Mouse (Mus musculus) spleen, embryonic (tissue): ENCODE results near the gene Vtcn1.
"Not testable (repeated sequence)": the region's sequence is repeated elsewhere in the genome, so short reads cannot be mapped to it uniquely, and the experiment has no call there.

Experiments used
- CTCF ChIA-PET: fragments of 350-600 bp; sonication (Branson Sonifier 250); formaldehyde crosslinking; loops from one replicate; lab custom pipeline; 2022; lab: Charles Lee

Vtcn1 gene

DNA sequence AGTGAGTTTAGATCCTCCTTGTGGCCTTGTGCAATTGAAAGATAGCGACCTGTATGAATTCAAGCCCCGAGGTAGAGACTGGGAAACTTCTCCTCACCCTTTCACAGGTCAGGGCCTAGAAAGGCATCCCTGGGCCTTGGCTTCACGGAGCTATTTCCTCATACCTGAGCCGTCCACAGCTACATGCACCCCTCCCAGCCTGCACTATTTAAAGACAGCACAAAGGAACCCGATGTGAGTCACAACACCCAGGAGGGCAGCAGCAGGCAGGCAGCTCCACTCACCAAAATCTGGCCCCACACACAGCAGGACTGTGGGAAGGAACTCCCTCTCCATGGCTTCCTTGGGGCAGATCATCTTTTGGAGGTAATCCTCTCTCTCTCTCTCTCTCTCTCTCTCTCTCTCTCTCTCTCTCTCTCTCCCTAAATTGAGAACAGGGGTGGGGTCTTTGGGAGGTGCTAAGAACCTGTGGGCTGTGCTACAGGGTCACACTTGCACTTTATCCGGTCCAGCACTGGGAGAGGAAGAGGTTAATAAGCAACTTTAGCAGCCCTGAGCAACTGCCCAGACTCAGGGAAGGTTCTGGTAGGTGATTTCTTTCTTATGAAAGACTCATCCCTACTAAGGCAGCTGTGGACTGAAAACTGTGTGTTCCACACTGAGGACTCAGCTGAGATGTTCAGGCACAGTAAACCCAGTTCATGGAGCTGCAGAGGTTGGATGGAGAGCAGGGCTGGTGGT, at the start of gene Vtcn1:
Vtcn1 (plus strand) TSS at position 235 of the 741 bp plus-strand sequence.
- CTCF ChIA-PET, result no interaction called here

DNA sequence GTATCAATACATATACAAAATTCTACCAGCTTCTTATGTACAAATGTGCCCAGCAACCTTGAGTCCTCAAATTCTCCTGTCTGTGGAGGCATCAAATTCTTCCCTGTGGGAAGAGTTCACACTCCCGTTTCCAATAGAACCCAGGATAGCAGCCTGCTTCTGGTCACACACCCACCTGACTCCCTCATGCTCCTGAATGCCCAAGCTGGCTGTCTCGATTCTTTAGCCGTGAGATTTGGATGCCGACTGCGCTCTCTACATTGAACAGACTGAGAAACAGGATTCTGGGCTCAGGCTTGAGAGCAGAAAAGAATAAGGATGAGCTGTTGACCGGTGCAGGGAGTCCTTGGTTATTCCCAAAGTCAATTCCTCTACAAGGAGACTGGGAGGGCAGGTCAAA, 48.3 kb upstream of the Vtcn1 start:
- CTCF ChIA-PET, result no interaction called here

DNA sequence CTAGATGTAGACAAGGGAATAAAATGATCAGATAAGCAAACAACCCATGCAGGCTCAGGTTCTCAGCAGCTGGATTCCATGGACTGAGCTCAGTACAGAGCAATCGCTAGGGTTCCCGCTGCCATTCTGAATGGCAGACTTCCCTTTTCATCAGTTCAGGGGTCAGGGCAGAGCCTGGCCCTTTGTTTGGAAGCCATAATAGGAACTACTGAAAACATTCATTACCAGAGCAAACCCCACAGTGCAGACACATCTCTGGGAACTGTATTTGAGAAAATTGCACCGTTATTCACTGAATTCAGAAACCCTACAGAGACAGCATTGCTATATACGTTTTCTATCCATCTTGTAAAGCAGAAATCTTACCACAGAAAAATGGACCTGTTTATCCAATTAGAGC, 47.7 kb upstream of the Vtcn1 start:
- CTCF ChIA-PET, result no interaction called here

DNA sequence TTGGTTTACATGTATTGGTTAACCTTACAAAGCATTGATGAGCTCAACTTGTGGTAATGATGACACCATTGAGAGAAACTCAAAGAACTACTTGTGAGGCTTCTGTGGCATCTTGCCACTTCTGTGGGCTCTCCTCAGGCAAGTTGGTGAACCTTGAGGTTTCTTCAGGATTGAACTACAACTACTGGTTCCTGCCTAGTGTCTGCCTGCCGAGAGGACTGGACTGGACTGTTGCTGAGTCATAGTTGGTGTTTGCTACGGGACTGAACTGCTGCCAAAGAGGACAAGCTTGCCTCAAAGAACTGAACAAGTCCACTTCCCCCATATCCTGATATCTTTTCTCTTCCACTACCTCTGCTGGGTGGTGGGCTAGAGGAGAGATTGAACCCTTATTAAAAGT, 39.2 kb upstream of the Vtcn1 start:
- CTCF ChIA-PET, result interaction anchor here (0.7 kb wide), 1 partner anchor 1165 kb away, joined by 36 read pairs; no protein-coding TSS in a partner anchor

DNA sequence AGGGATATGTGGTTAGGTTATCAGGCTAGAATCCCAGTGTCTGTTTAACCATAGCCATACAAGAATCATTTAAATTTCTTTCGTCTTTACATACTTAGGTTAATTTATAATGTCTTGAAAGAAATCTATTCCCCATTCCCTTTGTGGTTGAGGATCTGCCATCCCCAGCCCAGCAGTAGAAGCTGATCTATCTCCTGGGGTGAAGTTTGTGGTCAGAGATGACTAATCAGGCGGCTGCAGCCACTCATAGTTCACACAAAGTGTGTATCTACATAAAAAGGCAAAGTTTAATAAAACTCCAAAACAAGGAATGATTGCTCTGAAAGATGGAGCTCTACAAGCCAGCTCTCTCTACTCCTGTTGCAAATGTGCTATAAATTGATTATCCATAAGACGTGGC, 33.6 kb upstream of the Vtcn1 start:
- CTCF ChIA-PET, result no interaction called here

DNA sequence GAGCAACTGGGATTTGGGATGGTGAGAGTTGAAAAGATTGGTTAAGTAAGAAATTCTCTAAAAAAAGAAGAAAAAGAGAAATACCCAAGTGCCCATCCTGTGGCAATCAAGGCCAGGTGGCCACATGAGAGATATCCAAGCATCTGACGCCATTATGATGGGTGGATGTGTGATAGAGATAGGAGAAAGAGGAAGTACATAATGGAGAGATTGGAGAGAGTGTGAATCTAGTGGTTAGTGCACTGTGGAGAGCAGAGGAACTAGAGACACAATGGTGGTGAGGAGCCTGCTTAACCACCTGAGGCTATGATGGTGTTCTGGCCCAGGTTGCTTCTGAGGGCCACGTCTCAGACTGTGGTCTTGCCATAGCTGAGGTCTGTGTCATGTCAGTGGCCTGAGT, 31.9 kb upstream of the Vtcn1 start:
- CTCF ChIA-PET, result no interaction called here

DNA sequence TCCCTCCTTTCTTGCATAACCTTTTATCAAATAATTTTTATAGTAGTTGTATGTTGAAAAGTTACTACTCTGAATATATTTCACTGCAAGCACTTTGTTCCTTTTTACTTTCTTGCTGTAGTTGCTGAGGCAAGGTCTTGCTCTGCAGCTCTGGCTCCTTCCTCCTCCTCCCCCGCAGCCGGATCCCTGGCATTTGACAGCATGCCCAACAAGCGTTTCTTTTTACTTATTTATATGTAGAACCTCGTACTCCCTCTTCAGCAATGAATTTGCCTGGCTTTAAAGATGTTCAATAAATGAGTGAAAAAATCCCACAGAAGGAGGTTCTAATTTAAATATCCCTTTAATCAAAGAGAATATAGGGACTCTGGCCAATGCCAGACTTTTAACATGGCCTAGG, 28.7 kb upstream of the Vtcn1 start:
- CTCF ChIA-PET, result no interaction called here

DNA sequence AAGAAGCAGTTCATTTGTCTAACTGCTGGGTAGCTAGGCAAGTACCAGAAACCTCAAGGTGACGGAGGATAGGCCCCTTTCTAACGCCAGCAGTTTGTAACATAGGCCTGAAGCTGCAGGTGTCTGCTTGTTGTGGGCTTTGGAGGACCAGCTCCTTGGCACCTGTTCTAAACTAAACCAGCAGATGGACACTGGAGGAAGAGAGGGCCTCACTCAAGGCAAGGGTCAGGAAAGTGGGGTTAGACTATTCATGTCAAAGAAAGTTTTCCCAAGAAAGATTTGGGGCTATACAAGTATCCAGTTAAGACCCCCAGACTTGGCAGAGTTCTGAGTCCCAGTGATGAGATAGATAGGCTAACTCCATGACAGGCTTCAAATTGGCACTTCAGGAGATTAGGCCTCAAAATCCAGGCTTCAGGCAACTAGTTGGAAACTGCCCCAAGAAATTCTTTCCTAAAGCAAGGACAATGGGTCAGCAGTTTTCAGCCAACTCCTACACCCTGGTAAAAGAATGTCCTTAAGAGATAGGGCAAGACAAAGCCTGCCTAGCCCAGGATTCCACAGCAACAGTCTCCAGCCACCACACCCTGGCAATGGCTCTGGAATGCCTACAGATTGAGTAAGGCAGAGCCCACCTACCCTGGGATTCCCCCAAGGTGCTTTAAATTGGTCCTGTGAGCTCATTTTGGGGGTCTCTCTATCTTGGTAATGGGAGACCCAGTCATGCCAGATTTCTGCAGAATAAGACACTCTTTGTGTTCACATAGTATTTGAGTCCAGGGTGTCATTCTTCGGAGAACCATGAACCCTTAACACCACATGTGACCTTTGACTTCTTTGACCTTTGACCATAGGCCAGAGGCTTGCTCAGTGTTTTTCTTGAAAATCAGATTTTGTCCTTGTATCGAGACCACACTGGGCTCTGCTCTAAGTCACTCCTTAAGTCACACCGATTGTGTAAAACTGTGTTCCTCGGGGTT, 27.8 kb upstream of the Vtcn1 start:
- CTCF ChIA-PET, result no interaction called here

DNA sequence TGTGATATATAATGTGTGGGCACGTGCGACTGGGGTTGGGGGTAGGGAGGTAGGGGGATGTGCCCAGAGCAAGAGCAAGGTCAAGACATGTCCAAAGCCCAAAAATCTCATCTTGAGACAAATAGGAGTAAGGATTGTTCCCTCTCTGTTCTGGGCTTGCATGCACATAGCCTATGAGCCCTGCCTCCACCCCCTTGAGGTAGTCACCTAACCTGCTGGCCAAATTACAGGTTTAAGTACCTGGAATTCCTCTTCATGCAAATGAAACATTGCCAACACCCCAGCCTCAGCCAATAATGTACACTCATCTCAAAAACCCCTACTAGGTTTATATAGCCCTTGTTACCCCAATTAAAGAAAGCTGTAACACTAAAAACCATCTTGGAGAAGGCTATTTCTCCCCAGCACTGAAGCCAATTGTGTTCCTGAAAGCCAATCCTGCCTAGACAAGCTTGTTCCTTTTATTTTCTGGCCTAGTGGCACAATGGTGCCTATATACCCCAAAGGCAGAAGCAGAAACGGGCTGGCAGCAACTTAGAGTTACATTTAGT, 26.3 kb upstream of the Vtcn1 start:
- CTCF ChIA-PET, result interaction anchor here (0.6 to 0.7 kb wide), 2 partner anchors 8 to 201 kb away, joined by 3 to 4 read pairs; no protein-coding TSS in a partner anchor

DNA sequence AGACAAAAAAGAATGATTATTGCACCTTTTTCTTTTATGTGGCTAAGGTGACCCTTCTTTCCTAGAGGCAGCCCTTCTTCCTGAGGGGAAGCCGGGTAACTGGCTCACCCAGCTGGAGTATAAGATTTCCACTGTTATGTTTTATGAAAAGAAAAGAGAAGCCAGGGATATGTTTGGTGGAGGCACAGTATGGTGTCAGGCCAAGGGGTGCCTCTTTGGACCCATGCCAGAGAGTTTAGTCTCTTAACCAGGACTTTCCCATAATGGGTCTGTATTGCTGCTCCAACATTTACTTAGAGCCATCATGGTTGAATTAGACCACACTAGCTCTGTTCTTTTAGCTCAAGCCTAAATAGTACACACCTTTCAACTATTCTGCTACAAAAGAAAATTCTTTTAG, 20.3 kb upstream of the Vtcn1 start:
- CTCF ChIA-PET, result no interaction called here

DNA sequence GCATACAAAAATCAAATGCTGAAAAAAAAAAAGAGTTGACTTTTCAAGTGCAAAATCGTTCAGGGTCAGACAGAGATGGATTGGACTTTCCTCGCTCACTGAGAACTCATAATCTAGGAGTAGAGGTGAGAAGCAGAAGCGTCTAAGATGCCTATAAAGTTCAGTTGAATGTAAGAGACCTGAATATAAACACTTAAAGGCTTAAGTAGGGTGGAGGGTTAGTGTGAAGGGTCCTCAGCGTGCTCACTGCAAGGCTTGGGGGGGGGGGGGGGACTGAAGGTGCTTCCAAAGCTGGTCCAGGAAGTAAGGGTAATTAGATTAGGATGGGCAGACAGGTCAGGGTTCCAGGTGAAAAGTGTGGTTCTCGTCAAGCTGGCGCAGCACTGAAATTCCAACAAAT, 19.3 kb upstream of the Vtcn1 start:
- CTCF ChIA-PET, result no interaction called here

DNA sequence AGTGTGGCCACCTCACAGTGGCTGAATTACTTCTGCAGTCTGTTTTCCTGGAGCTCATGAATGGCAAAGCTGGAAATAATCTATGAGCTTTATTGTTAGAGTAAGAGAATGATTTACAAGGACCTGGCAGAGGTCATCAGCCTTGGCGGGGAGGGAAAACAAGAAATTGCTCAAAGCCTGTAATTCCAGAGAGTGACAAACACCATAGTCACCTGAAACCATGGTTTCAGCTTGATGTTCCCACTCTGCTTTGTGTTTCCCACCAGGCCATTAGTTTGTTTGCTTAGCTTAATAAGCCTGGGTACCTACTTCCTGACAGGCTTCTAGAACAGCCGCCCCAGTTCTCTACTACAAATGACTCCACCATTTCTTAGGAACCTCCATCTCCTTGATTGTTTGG, 14.8 kb upstream of the Vtcn1 start:
- CTCF ChIA-PET, result no interaction called here

DNA sequence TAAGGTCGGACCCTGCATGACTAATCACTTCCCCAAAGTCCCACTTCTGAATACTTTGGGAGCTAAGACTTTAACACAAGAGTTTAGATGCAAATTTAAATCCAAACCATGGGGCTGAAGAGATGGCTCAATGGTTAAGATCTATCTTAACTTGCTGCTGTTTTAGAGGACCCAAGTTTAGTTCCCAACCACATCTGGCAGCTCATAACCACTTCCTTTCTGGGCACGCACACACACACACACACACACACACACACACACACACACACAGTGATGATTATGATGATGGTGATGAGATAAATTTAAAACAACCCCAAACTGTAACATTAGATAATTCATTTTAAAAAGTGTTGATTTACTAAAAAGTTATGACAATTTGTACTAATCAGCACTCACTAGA, 13.4 kb upstream of the Vtcn1 start:
- CTCF ChIA-PET, result interaction anchor here (0.6 kb wide), 1 partner anchor 476 kb away, joined by 5 read pairs; the partner anchor contains the start of gene Cd2

DNA sequence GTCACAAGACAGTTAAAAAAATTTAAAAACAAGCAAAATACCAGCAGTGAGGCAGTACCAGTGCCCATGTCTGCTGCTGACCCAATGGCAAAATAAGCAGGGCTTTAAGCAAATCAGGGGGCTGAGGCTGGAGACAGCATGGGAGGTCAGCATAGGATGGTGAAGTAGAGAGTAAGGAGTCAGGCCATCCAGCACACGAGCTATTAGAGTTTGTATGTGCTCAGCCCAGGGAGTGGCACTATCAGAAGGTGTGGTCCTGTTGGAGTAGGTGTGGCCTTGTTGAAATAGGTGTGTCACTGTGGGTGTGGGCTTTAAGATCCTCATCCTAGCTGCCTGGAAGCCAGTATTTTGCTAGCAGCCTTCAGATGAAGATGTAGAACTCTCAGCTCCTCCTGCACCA, 9.8 kb upstream of the Vtcn1 start:
- CTCF ChIA-PET, result not testable (repeated sequence)

DNA sequence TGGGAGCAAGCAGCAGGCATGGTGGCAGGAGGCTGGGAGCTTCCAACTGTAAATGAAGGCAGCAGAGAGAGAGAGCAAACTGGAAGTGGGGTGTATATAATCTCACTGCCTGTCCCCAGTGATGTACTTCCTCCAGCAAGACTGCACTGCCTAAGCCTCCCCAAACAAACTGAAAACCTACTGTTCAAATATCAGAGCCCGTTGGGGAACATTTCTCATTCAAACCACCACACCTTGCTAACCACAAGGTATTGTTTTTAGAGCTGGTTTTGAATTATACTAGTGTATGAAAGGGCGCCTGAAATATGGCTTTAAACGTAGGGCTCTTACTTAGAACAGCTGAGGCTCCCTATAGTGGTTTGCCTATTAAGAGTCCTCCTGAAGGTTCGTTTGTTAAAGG, 6.5 kb upstream of the Vtcn1 start:
- CTCF ChIA-PET, result no interaction called here

DNA sequence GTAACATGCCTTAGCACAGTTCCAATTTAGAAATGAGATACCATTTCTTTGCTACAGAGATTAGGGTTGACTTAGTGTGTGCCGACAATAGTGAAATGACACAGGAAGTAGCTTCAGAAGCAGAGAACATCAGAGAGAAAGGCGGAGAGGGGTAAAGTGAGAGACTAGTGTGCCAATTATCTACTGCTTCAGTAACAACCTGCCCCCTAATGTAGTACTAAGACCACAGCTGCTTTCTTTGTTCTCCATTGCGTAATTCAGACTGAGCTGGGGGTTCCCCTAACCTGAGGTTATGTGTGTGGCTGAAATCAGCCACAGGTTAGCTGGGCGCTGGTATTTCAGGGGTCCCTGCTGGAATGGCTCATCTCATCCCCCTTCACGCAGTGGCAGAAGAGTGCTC, 5.7 kb upstream of the Vtcn1 start:
- CTCF ChIA-PET, result no interaction called here

DNA sequence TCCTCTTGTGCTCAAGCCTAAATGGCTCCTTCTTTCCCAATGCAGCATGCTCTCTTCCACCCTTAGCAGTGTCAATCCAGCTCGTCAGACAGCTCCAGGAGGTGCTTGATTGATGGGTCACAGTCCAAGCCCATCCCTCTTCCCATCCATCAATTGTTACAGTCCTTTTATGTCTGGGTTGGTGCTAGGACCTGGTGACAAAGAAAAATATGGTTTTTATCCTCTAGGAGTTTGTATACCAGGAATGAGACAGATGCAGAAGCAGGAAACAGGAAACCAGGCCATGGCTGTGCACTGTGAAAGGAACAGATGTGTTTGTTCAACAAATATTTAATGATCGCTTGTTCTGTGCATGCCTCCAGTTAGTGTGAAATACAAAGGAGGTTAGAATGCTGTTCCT, 4.4 kb upstream of the Vtcn1 start:
- CTCF ChIA-PET, result no interaction called here

DNA sequence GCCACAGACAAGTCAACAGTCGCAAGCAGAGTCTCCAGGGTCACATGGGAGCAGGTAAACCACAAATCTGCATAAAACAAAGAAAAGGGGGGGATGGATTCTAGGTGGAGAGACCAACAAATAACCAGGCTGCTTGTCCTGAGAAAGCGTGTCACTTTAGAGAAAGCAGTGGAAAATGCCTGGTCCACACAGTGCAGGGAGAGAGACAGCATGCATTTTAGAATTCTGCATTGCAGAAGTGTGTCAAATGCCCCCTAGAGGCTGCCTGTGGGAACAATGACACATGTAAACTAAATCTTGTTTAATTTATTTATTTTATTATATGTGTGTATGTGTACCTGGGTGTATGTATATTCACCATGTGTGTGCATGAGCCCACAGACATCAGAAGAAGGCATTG, 4.0 kb upstream of the Vtcn1 start:
- CTCF ChIA-PET, result no interaction called here

DNA sequence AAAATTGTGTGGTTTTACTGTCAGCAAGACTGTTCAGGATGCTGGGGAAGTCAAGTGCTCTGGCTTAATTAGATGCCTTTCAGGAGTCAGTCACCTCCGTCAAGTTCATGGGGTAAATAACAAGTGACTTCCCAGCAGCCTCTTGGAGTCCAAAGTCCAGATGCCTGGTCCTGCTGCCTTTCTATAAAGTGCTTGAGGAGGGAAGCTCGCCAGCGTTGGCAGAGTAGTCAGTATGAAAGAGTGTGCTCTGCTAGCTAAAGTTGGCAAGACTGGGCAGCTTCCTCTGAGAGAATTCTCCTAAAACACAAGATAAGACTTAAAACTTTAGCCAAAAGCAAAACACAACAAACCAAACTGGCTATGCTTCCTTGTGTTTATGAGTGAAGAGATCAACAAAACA, 18.5 kb downstream of the Vtcn1 start:
- CTCF ChIA-PET, result no interaction called here

DNA sequence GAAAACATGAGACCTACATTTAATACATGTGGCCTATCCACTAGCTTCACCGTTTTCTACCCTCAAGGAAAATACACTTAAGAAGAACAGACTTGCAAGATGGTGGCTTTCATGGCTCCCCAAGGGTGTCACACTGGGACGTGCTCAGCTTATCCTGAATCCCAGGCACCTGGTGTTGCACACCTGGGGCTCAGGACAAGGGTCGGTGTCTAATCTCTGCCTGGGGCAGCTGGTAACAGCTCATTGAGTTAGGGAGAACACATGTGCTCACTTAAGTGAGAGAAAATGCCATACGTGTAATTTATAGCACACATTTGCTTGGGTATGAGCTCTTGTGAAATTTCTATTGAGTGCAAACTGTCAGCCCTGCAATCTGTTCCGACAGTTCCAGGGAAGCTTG, 19.1 kb downstream of the Vtcn1 start:
- CTCF ChIA-PET, result no interaction called here

DNA sequence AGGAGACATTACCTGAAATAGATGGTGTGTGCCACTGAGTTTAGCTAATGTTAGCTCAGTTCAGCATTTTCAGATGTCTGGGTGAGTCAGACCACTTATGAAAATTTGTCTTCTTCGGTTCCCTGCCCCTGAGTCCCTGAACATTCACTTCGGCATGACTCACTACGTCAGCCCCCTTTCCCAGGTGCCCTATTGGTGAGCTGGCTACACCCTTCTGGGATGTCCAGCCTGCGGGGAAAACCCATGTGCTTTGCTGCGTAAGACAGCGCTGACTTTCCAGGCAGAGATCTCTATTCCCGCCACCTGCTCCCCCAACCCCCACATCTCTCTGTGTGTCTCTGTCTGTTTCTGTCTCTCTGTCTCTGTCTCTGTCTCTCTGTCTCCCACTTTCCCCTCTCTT, 23.1 kb downstream of the Vtcn1 start:
- CTCF ChIA-PET, result no interaction called here

DNA sequence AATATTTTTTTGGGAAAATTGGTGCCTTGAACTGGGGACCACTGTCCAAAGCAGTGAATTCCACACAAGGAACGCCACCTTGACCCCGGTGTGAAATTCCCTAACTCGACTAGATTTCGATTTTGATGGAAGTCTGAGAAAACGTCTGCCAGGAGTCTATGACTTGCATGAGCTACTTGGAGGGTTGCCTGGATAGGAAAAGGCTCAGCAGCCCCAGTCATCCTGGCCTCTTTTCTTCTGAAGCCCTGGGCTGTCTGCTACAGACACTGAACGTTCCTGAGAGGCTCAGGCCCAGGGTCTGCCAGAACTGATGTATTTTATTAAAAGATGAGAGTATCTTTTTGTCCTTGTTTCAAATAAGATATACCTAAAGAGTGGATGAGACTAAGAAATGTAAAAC, 25.2 kb downstream of the Vtcn1 start:
- CTCF ChIA-PET, result interaction anchor here (0.8 kb wide), 1 partner anchor 23 kb away, joined by 3 read pairs; no protein-coding TSS in a partner anchor
